In the genomic region with DNA sequence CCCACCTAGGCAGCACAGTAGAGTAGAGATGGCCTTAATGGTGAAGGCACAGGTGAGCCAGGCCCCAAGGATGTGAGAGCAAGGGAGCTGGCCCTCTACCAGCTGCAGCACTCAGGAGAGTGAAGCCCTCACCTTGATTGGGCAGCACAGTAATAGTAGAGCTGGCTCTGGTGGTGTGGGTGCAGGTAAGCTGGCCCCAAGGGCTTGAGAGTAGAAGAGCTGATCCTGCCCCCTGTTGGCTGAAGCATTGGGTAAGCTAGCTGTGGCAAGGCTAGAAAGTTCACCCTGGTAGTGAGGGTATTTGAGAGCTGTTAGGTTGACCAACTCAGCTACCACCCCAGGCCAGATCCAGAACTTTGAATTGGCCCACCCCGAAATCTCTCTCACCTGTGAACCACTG, we compare ENCODE assay signal across 22 mouse cellular contexts. TPM values are rescaled to one million over a fixed set of nuclear protein-coding genes. Genes with fewer than 3 reads are reported as not detected.
A peak's percentile ranks its signal among the peaks of the same experiment; 100 is the strongest.
DNase-seq lines count a peak whose midpoint lies in the region; ATAC-seq and TF ChIP-seq lines count a peak whose summit lies in the region.
"Had no signal": no experiment of that assay in that cellular context is flagged by ENCODE, and none has a peak within 500 bp of the region (broad histone marks: within the 10 kb centered on the region; RNA-seq: fewer than 3 reads in every experiment).

No protein-coding gene starts in this region.

- TF ChIP-seq POLR2A in lung, adult 2 months (IDR thresholded peaks at IDR 0.05; ENCODE audit: borderline replicate concordance, extremely low read depth, low read depth, low read length) = no peak

- peaks cover 58% of the 10 kb centered on the region for H3K36me3 ChIP-seq in intestine, postnatal 0 days (ENCODE audit: control insufficient read depth, insufficient read depth)
- no peaks in the 10 kb centered on the region for H3K36me3 ChIP-seq in intestine, embryonic 16.5 days (ENCODE audit: control insufficient read depth, insufficient read depth, low read length)
- peaks cover 2% of the 10 kb centered on the region; the same call in 1 of the 2 replicates for H3K36me3 ChIP-seq in splenic B cell, adult 2 months (ENCODE audit: control insufficient read depth, insufficient read depth, low read length, poor library complexity, severe bottlenecking)
- H3K36me3 ChIP-seq: midbrain, embryonic 10.5 days had no signal

- ATAC-seq in intestine, postnatal 0 days = no peak
- ATAC-seq in intestine, embryonic 16.5 days = no peak
- 0 out of 2 replicates have a peak, but pooled peaks have one; percentile 22 for ATAC-seq in common myeloid progenitor, adult 5-6 weeks (replicated peaks; ENCODE audit: low read depth, poor library complexity, severe bottlenecking)
- ATAC-seq: forebrain, embryonic 14.5 days; Patski had no signal

- H3K9me3 ChIP-seq in intestine, postnatal 0 days (ENCODE audit: control insufficient read depth) = no peaks in the 10 kb centered on the region
- no peaks in the 10 kb centered on the region for H3K9me3 ChIP-seq in intestine, embryonic 16.5 days (ENCODE audit: control insufficient read depth, low read length)
- H3K9me3 ChIP-seq: lung, embryonic 15.5 days; midbrain, embryonic 10.5 days had no signal

- no peak overlapping the region for H3K27ac ChIP-seq in intestine, postnatal 0 days (ENCODE audit: low read depth, low read length)
- H3K27ac ChIP-seq in intestine, embryonic 16.5 days (ENCODE audit: low read length) = no peak overlapping the region
- H3K27ac ChIP-seq: kidney, postnatal 0 days; lung, embryonic 15.5 days; midbrain, embryonic 10.5 days had no signal

- H3K27me3 ChIP-seq in intestine, postnatal 0 days (replicated peaks; ENCODE audit: control insufficient read depth, insufficient read depth, low read length) = no peaks in the 10 kb centered on the region
- H3K27me3 ChIP-seq in intestine, embryonic 16.5 days (replicated peaks; ENCODE audit: control insufficient read depth, insufficient read depth, low read length) = no peaks in the 10 kb centered on the region
- no peaks in the 10 kb centered on the region for H3K27me3 ChIP-seq in splenic B cell, adult 2 months (ENCODE audit: control insufficient read depth, insufficient read depth, low read length, poor library complexity, severe bottlenecking)
- H3K27me3 ChIP-seq: lung, embryonic 15.5 days; Patski had no signal

- H3K4me3 ChIP-seq in intestine, postnatal 0 days (ENCODE audit: low read depth, low read length) = no peak overlapping the region
- no peak overlapping the region for H3K4me3 ChIP-seq in intestine, embryonic 16.5 days (ENCODE audit: low read length)
- H3K4me3 ChIP-seq in lung, adult 2 months (replicated peaks; ENCODE audit: extremely low read depth, low read depth, low read length) = no peak overlapping the region
- H3K4me3 ChIP-seq: erythroblast, embryonic 14.5 days; lung, embryonic 15.5 days; midbrain, embryonic 10.5 days had no signal

- H3K4me1 ChIP-seq in intestine, postnatal 0 days (replicated peaks; ENCODE audit: control insufficient read depth, insufficient read depth, low read length) = no peaks in the 10 kb centered on the region
- no peaks in the 10 kb centered on the region for H3K4me1 ChIP-seq in intestine, embryonic 16.5 days (ENCODE audit: control insufficient read depth, insufficient read depth, low read length)
- no peaks in the 10 kb centered on the region for H3K4me1 ChIP-seq in lung, adult 2 months (ENCODE audit: control insufficient read depth, insufficient read depth, low read length)
- H3K4me1 ChIP-seq: lung, embryonic 15.5 days; midbrain, embryonic 10.5 days had no signal

- H3K9ac ChIP-seq in intestine, postnatal 0 days (ENCODE audit: low read depth, low read length) = no peak overlapping the region
- no peak overlapping the region for H3K9ac ChIP-seq in intestine, embryonic 16.5 days (ENCODE audit: low read depth, low read length)
- H3K9ac ChIP-seq: lung, embryonic 15.5 days had no signal

- H3K4me2 ChIP-seq in intestine, postnatal 0 days (replicated peaks; ENCODE audit: low read depth) = no peak overlapping the region
- no peak overlapping the region for H3K4me2 ChIP-seq in intestine, embryonic 16.5 days (ENCODE audit: low read depth, low read length)
- H3K4me2 ChIP-seq: lung, embryonic 15.5 days had no signal

- DNase-seq in lung, adult 2 months = no peak
- no peak for DNase-seq in lung, postnatal 14 days
- peak; percentile 11 for DNase-seq in splenic B cell, adult 2 months (ENCODE audit: low read depth, low spot score)
- no peak for DNase-seq in embryo, embryonic 10.5 days (ENCODE audit: low spot score)
- DNase-seq: adrenal gland, postnatal 10 days; cerebellum, adult 11 months; cerebellum, postnatal 14 days; gastrocnemius, postnatal 10 days; heart, adult 18-20 months; layer of hippocampus, postnatal 36 days; retina, postnatal 1 day; right cerebral cortex, postnatal 4 days; thymus, postnatal 14 days had no signal

- TF ChIP-seq CTCF in intestine, postnatal 0 days (IDR thresholded peaks at IDR 0.05; ENCODE audit: low read depth) = peak; percentile 50
- TF ChIP-seq CTCF in lung, adult 2 months (IDR thresholded peaks at IDR 0.05; ENCODE audit: insufficient read depth, low read length) = peak; percentile 11; the same call in 1 of the 2 replicates

- WGBS in intestine, postnatal 0 days = 83% methylated on average over 1 of the region's 1 CpGs
- WGBS in intestine, embryonic 16.5 days = 74% methylated on average over 1 of the region's 1 CpGs
- WGBS in lung, adult 2 months = 86% methylated on average over 1 of the region's 1 CpGs

RNA-seq across cellular contexts. Expression of a gene that starts 23.1 kb away (rescaled TPM):
- polyA plus RNA-seq in intestine, postnatal 0 days (2015; fragmentation: Nextera tagmentation; extraction: Ambion mirVana) = 4.7 and 5.2 TPM in 2 replicates
- 3.2 and 4.0 TPM in 2 replicates for polyA plus RNA-seq in intestine, embryonic 16.5 days (2015; fragmentation: Nextera tagmentation; extraction: Ambion mirVana)
- 17.1 and 22.3 TPM in 2 replicates for polyA plus RNA-seq in lung, adult 2 months (2012; rRNA removed)
- 0.37 and 2.3 TPM in 2 replicates for total RNA-seq in common myeloid progenitor, adult 5-6 weeks (2017)

RNA-seq across cellular contexts. Expression of a gene that starts 50.5 kb away (rescaled TPM):
- polyA plus RNA-seq in intestine, postnatal 0 days (2015; fragmentation: Nextera tagmentation; extraction: Ambion mirVana) = 43.3 and 47.8 TPM in 2 replicates
- 31.5 and 36.6 TPM in 2 replicates for polyA plus RNA-seq in intestine, embryonic 16.5 days (2015; fragmentation: Nextera tagmentation; extraction: Ambion mirVana)
- polyA plus RNA-seq in lung, adult 2 months (2012; rRNA removed) = 12.6 and 19.1 TPM in 2 replicates
- 7.5 and 11.1 TPM in 2 replicates for total RNA-seq in common myeloid progenitor, adult 5-6 weeks (2017)
- polyA plus RNA-seq: erythroblast, embryonic 14.5 days had no signal
